Mouse (Mus musculus): Measurements from ENCODE around the gene Csnk1e.

The Csnk1e gene

GRCm38 (mm10) chr15:79395281-79395680 lies 60.1 kb downstream of the Csnk1e start:
- in situ Hi-C loops (cut with MboI, MseI): no loop called here

- in situ Hi-C loops (cut with MboI, MseI): no loop called here
Observed at GRCm38 (mm10) chr15:79394842-79395241, 60.5 kb downstream of the Csnk1e start.

GRCm38 (mm10) chr15:79393101-79393500 lies 62.3 kb downstream of the Csnk1e start:
- in situ Hi-C loops (cut with MboI, MseI): no loop called here

- in situ Hi-C loops (cut with MboI, MseI): no loop called here
Observed at GRCm38 (mm10) chr15:79392527-79392926, 62.8 kb downstream of the Csnk1e start.

GRCm38 (mm10) chr15:79391447-79392093 lies 63.8 kb downstream of the Csnk1e start:
- in situ Hi-C loops (cut with MboI, MseI): no loop called here

- in situ Hi-C loops (cut with MboI, MseI): no loop called here
Observed at GRCm38 (mm10) chr15:79390434-79390833, 64.9 kb downstream of the Csnk1e start.

GRCm38 (mm10) chr15:79388171-79388570 lies 67.2 kb downstream of the Csnk1e start:
- in situ Hi-C loops (cut with MboI, MseI): no loop called here

- in situ Hi-C loops (cut with MboI, MseI): no loop called here
Observed at GRCm38 (mm10) chr15:79387611-79388010, 67.8 kb downstream of the Csnk1e start.

- in situ Hi-C loops (cut with MboI, MseI): no loop called here
Observed at GRCm38 (mm10) chr15:79387081-79387480, 68.3 kb downstream of the Csnk1e start.

GRCm38 (mm10) chr15:79381644-79382043 lies 73.7 kb downstream of the Csnk1e start:
- in situ Hi-C loops (cut with MboI, MseI): no loop called here

GRCm38 (mm10) chr15:79380468-79381444 lies 74.6 kb downstream of the Csnk1e start:
- in situ Hi-C loops (cut with MboI, MseI): no loop called here

- in situ Hi-C loops (cut with MboI, MseI): no loop called here
Observed at GRCm38 (mm10) chr15:79379658-79380057, 75.7 kb downstream of the Csnk1e start.

GRCm38 (mm10) chr15:79378608-79379007 lies 76.8 kb downstream of the Csnk1e start:
- in situ Hi-C loops (cut with MboI, MseI): no loop called here

GRCm38 (mm10) chr15:79377681-79378080 lies 77.7 kb downstream of the Csnk1e start:
- in situ Hi-C loops (cut with MboI, MseI): no loop called here

- in situ Hi-C loops (cut with MboI, MseI): no loop called here
Observed at GRCm38 (mm10) chr15:79374760-79375159, 80.6 kb downstream of the Csnk1e start.

GRCm38 (mm10) chr15:79370281-79370843 lies 85.0 kb downstream of the Csnk1e start:
- in situ Hi-C loops (cut with MboI, MseI): no loop called here

- in situ Hi-C loops (cut with MboI, MseI): no loop called here
Observed at GRCm38 (mm10) chr15:79369452-79370280, 85.7 kb downstream of the Csnk1e start.

- in situ Hi-C loops (cut with MboI, MseI): no loop called here
Observed at GRCm38 (mm10) chr15:79368861-79369440, 86.4 kb downstream of the Csnk1e start.

GRCm38 (mm10) chr15:79368313-79368811 lies 87.0 kb downstream of the Csnk1e start:
- in situ Hi-C loops (cut with MboI, MseI): no loop called here

All from T-helper 1 cell (primary cell).